Mouse (Mus musculus) kidney, postnatal 10 days (tissue): Measurements from ENCODE around the gene Angptl1.
A peak's percentile ranks its signal among the peaks of the same experiment; 100 is the strongest.

Experiments
- DNase-seq: peaks from one replicate; pipeline ENCODE4 v3.0.0; 2021; ENCODE audit warnings: mixed read lengths

Angptl1 gene

DNA sequence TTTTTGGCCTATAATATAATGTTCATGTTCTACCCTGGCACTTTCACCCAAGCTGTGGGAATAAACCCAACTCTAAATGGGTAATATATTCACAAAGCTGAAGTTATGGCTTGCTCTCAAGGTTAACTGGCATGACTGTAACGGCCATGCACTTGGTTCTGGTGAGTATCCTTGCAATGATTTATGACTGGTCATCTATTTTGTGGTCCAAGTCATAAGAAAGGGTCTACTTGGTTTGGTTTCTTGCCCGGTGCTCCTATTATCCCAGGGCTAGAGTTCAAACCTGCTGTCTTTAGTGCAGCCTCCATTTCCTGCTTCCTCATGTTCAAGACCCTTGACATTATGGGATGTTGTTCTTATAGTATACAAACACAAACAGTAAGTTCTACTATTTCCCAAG is 46.4 kb downstream of the Angptl1 start:
- DNase-seq = no peak

DNA sequence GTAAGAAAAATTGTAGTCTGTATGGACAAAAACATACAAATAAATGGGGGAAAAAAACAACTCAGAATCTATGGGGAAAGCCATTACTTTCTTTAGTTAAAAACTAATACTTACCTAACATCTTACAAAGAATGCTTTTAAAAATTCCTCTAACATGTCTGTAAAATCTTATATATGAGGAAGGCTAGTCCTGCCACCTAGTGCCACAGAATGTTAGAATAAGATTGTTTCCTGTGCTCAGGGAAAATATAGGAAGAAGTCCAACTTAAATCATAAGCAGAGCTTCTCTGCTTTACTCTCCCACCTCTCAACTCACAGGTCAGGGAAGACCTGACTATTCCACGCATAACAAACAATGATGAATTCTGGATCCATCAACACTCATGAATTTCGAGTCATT is 47.5 kb downstream of the Angptl1 start:
- DNase-seq = no peak

GRCm38 (mm10) chr1:156888830-156889229 is 50.5 kb downstream of the Angptl1 start:
- DNase-seq = peak; percentile 20

DNA sequence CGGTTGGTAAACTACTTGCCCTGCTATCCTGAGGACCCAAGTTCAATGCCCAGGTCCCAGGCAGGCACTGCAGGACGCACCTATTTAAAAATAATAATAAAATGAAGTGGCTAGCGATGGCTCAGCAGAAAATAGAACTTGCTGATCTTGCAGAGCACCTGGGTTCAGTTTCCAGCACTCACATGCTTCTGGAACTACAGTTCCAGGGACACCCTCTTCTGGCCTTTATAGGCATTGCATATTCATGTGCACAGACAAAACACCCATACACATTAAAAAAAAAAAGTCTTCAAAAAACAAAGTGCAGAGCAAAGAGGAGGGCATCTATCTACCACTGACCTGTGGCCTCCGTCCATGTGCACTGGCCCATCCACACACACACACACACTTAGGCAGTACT is 53.2 kb downstream of the Angptl1 start:
- no peak for DNase-seq

GRCm38 (mm10) chr1:156901689-156902088 is 63.3 kb downstream of the Angptl1 start:
- DNase-seq = no peak

DNA sequence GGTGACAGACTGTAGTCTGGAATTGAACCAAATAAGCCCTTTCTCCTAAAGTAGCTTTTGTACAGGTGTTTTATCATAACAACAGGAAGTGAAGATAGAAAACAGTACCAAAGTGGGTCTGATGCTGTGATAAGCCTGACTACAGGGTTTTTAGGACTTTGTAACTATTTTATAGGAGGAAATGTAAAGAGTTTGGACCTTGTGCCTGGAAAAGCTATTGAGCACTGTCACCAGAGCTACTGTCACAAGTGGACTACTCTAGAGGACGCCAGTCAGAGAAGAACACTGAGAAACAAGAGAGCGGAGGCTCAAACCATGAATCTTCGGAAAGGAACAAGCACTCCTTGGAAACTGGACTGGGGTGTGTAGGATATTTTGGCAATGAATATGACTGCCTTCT is 65.5 kb downstream of the Angptl1 start:
- DNase-seq = no peak

DNA sequence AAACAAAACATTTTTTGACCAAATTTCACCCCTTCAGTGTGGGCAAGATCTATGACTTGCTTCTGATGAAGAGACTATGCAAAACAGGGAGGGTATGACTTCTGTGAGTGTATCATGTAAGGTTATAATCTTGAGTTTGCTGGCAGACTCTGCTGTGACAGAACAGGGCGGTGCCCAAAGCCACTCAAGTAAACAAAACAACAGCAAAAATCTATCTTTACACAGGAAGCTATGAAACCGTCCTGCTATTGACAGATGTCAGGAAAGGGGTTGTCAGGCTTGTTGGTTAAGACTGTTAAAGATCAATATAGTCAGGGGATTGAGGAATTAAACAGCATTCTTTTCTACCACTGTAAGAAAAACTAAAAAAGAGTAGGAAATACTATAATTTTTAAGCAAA is 67.3 kb downstream of the Angptl1 start:
- DNase-seq = no peak

DNA sequence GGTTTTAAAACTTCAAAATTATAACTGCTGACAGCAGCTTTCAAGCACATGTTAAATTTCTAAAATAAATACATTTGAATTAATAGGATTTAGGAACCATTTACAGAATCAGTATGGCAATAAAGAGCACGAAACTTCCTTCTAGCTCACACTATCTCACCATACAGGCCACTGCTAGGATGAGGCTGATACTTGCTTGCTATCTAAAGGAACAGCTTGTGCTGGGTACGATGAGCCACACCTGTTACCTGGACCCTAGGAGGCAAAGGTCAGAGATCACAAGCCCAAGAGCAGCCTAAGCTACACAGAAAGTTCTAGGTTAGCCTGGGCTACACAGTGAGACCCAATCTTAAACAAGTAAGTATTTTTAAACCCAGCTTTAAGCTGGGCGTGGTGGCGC is 70.9 kb downstream of the Angptl1 start:
- DNase-seq = no peak

GRCm38 (mm10) chr1:156909866-156910265 is 71.5 kb downstream of the Angptl1 start:
- DNase-seq = no peak
